Mouse (Mus musculus): ENCODE data around the gene Gja8. TPM values are rescaled to one million over a fixed set of nuclear protein-coding genes. Genes with fewer than 3 reads are reported as not detected.
A peak's percentile ranks its signal among the peaks of the same experiment; 100 is the strongest.

The Gja8 gene
- polyA plus RNA-seq, 1 experiment from 2014 or later: 0.04 TPM

GRCm38 (mm10) chr3:96942706-96943105 lies 16.9 kb upstream of the Gja8 start:
- H3K27ac ChIP-seq (ENCODE audit: low read depth, low read length): no peak overlapping the region
- H3K4me1 ChIP-seq (replicated peaks; ENCODE audit: control insufficient read depth, insufficient read depth, low read length): no peaks in the 10 kb centered on the region
- WGBS: 79% methylated on average over 2 of the region's 2 CpGs
- TF ChIP-seq CTCF (IDR thresholded peaks at IDR 0.05; ENCODE audit: low read depth): no peak
- H3K27me3 ChIP-seq (replicated peaks; ENCODE audit: control insufficient read depth, insufficient read depth, low read length): no peaks in the 10 kb centered on the region
- ATAC-seq: no peak
- no peaks in the 10 kb centered on the region for H3K9me3 ChIP-seq (ENCODE audit: control insufficient read depth)
- H3K4me2 ChIP-seq (replicated peaks; ENCODE audit: low read depth): no peak overlapping the region
- no peak overlapping the region for H3K9ac ChIP-seq (ENCODE audit: low read depth, low read length)
- no peak overlapping the region for H3K4me3 ChIP-seq (ENCODE audit: low read depth, low read length)
- no peaks in the 10 kb centered on the region for H3K36me3 ChIP-seq (ENCODE audit: control insufficient read depth, insufficient read depth)

- no peak overlapping the region for H3K4me2 ChIP-seq (replicated peaks; ENCODE audit: low read depth)
- WGBS: 11% methylated on average over 11 of the region's 11 CpGs
- peak; percentile 43; the same call in 1 of the 2 replicates for ATAC-seq
Measured at GRCm38 (mm10) chr3:96938738-96939137, 12.9 kb upstream of the Gja8 start.

DNA sequence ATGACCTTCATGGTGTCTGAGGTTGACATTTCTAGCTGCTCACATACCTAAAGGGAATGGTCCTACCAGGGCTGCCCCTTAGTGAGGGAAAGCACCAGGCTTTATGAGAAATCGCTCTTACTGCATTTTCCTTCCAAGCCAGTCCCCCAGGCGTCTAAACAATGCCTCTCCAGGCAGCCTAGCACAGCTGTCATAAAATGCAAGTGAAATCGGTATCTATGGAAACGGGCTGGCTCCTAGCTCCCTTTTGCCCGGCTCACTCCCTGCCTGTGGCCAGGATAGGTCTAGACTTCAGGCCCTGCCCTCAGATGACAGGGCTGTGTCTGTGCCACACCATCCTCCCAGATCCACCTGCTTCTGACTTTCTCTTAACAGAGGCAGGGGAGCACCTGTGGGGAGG lies 11.8 kb upstream of the Gja8 start:
- H3K4me1 ChIP-seq (replicated peaks; ENCODE audit: control insufficient read depth, insufficient read depth, low read length): no peaks in the 10 kb centered on the region
- no peak overlapping the region for H3K4me3 ChIP-seq (ENCODE audit: low read depth, low read length)
- H3K9me3 ChIP-seq (ENCODE audit: control insufficient read depth): no peaks in the 10 kb centered on the region
- no peaks in the 10 kb centered on the region for H3K36me3 ChIP-seq (ENCODE audit: control insufficient read depth, insufficient read depth)
- no peak overlapping the region for H3K4me2 ChIP-seq (replicated peaks; ENCODE audit: low read depth)
- no peak overlapping the region for H3K27ac ChIP-seq (ENCODE audit: low read depth, low read length)
- no peaks in the 10 kb centered on the region for H3K27me3 ChIP-seq (replicated peaks; ENCODE audit: control insufficient read depth, insufficient read depth, low read length)
- WGBS: 23% methylated on average over 5 of the region's 5 CpGs
- no peak for ATAC-seq
- no peak for TF ChIP-seq CTCF (IDR thresholded peaks at IDR 0.05; ENCODE audit: low read depth)
- no peak overlapping the region for H3K9ac ChIP-seq (ENCODE audit: low read depth, low read length)

More at GRCm38 (mm10) chr3:96938738-96939137, 12.9 kb upstream of the Gja8 start:
- peak; percentile 97 for TF ChIP-seq CTCF (IDR thresholded peaks at IDR 0.05; ENCODE audit: low read depth)
- Histone ChIP-seq H3K36me3 (ENCODE audit: control insufficient read depth, insufficient read depth) (no peaks in the 10 kb centered on the region), H3K27ac (ENCODE audit: low read depth, low read length) (no peak overlapping the region), H3K9me3 (ENCODE audit: control insufficient read depth) (no peaks in the 10 kb centered on the region), H3K4me3 (ENCODE audit: low read depth, low read length) (no peak overlapping the region), H3K4me1 (replicated peaks; ENCODE audit: control insufficient read depth, insufficient read depth, low read length) (no peaks in the 10 kb centered on the region), H3K27me3 (replicated peaks; ENCODE audit: control insufficient read depth, insufficient read depth, low read length) (no peaks in the 10 kb centered on the region), H3K9ac (ENCODE audit: low read depth, low read length) (no peak overlapping the region)

DNA sequence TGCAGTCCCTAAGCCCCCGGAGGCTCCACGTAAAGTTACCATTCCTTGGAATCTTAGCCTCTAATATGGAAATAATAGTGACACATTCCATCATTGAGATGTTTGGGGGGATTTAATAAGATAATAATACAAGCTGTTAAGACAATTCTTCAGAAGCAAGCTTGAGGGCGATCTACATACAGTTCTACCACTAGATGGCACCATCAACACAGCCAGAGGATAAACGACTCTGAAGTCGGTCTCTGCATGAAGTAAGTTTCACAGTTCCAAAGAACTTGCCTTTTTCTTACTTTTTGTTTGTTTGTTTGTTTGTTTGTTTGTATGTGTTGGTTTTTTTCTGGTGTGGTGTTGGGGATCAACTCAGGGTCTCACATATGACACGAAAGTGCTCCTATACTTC lies 10.4 kb upstream of the Gja8 start:
- no peaks in the 10 kb centered on the region for H3K9me3 ChIP-seq (ENCODE audit: control insufficient read depth)
- no peak overlapping the region for H3K4me3 ChIP-seq (ENCODE audit: low read depth, low read length)
- H3K27ac ChIP-seq (ENCODE audit: low read depth, low read length): no peak overlapping the region
- no peak overlapping the region for H3K9ac ChIP-seq (ENCODE audit: low read depth, low read length)
- no peaks in the 10 kb centered on the region for H3K4me1 ChIP-seq (replicated peaks; ENCODE audit: control insufficient read depth, insufficient read depth, low read length)
- H3K27me3 ChIP-seq (replicated peaks; ENCODE audit: control insufficient read depth, insufficient read depth, low read length): no peaks in the 10 kb centered on the region; the same call in 1 of the 2 replicates
- peak; percentile 97 for TF ChIP-seq CTCF (IDR thresholded peaks at IDR 0.05; ENCODE audit: low read depth)
- no peaks in the 10 kb centered on the region for H3K36me3 ChIP-seq (ENCODE audit: control insufficient read depth, insufficient read depth)
- no peak for ATAC-seq
- 8% methylated on average over 6 of the region's 6 CpGs for WGBS
- no peak overlapping the region for H3K4me2 ChIP-seq (replicated peaks; ENCODE audit: low read depth)

DNA sequence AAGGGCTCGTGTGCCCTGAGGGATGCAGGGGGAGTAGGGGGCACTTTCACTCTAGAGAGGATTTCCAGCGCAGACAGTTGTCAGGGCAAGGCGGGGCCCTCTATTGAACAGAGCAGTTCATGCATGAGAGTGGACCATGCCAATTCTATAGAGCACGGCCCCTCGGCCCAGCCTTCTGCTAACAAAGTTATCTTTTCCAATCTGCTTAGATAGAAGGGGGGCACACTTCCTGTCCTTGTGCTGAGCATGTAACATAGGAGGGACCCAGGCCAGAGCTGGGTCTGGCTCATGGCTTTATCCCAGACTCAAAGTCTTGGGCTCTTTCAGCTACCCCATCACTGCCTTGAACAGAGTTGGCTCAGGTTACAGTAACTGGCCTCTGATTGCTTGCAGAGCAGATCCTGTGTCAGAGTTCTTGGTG lies 5.5 kb upstream of the Gja8 start:
- H3K4me2 ChIP-seq (replicated peaks; ENCODE audit: low read depth): no peak overlapping the region
- no peak for ATAC-seq
- H3K9me3 ChIP-seq (ENCODE audit: control insufficient read depth): no peaks in the 10 kb centered on the region
- no peak overlapping the region for H3K27ac ChIP-seq (ENCODE audit: low read depth, low read length)
- no peak for TF ChIP-seq CTCF (IDR thresholded peaks at IDR 0.05; ENCODE audit: low read depth)
- H3K4me1 ChIP-seq (replicated peaks; ENCODE audit: control insufficient read depth, insufficient read depth, low read length): no peaks in the 10 kb centered on the region
- H3K36me3 ChIP-seq (ENCODE audit: control insufficient read depth, insufficient read depth): no peaks in the 10 kb centered on the region
- no peak overlapping the region for H3K9ac ChIP-seq (ENCODE audit: low read depth, low read length)
- H3K27me3 ChIP-seq (replicated peaks; ENCODE audit: control insufficient read depth, insufficient read depth, low read length): no peaks in the 10 kb centered on the region; the same call in 1 of the 2 replicates
- H3K4me3 ChIP-seq (ENCODE audit: low read depth, low read length): no peak overlapping the region
- 34% methylated on average over 5 of the region's 5 CpGs for WGBS

- H3K36me3 ChIP-seq (ENCODE audit: control insufficient read depth, insufficient read depth): no peaks in the 10 kb centered on the region
- 74% methylated on average over 4 of the region's 4 CpGs for WGBS
- H3K4me3 ChIP-seq (ENCODE audit: low read depth, low read length): no peak overlapping the region
- H3K27ac ChIP-seq (ENCODE audit: low read depth, low read length): no peak overlapping the region
- H3K9ac ChIP-seq (ENCODE audit: low read depth, low read length): no peak overlapping the region
- ATAC-seq: no peak
- no peaks in the 10 kb centered on the region for H3K4me1 ChIP-seq (replicated peaks; ENCODE audit: control insufficient read depth, insufficient read depth, low read length)
- no peaks in the 10 kb centered on the region for H3K9me3 ChIP-seq (ENCODE audit: control insufficient read depth)
- H3K27me3 ChIP-seq (replicated peaks; ENCODE audit: control insufficient read depth, insufficient read depth, low read length): no peaks in the 10 kb centered on the region
- no peak overlapping the region for H3K4me2 ChIP-seq (replicated peaks; ENCODE audit: low read depth)
- TF ChIP-seq CTCF (IDR thresholded peaks at IDR 0.05; ENCODE audit: low read depth): no peak
Measured at GRCm38 (mm10) chr3:96924631-96925030, 1.2 kb downstream of the Gja8 start.

DNA sequence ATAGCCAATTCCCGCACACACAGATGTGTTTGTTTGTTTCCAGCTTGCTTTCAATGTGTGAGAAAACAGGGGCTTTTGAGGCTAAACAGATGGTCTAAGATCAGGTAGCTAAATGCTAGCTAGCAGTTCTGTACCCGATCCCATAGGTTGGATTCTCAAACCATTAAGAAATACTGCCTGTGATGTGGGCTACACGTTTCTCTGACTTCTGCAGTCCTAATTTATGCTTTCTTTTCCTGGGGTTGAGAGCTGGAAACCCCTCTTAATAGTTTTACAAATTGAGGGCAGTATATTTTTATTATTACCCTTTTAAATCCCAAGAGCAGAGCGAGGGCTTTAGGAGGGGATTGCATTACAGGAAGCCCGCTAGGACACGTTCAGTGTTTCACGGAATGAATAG lies 4.8 kb downstream of the Gja8 start:
- TF ChIP-seq CTCF (IDR thresholded peaks at IDR 0.05; ENCODE audit: low read depth): no peak
- no peaks in the 10 kb centered on the region for H3K27me3 ChIP-seq (replicated peaks; ENCODE audit: control insufficient read depth, insufficient read depth, low read length)
- no peak overlapping the region for H3K4me2 ChIP-seq (replicated peaks; ENCODE audit: low read depth)
- no peak overlapping the region for H3K27ac ChIP-seq (ENCODE audit: low read depth, low read length)
- H3K9me3 ChIP-seq (ENCODE audit: control insufficient read depth): no peaks in the 10 kb centered on the region
- 69% methylated on average over 7 of the region's 7 CpGs for WGBS
- H3K4me1 ChIP-seq (replicated peaks; ENCODE audit: control insufficient read depth, insufficient read depth, low read length): no peaks in the 10 kb centered on the region
- no peak for ATAC-seq
- no peaks in the 10 kb centered on the region for H3K36me3 ChIP-seq (ENCODE audit: control insufficient read depth, insufficient read depth)
- H3K4me3 ChIP-seq (ENCODE audit: low read depth, low read length): no peak overlapping the region
- H3K9ac ChIP-seq (ENCODE audit: low read depth, low read length): no peak overlapping the region

Measured in intestine, postnatal 0 days (tissue).